Mouse (Mus musculus) cerebellum, adult 2 months (tissue): ENCODE measurements around the gene Ncapd2.

ENCODE experiments used
- CTCF ChIP-seq: fragments of 200-500 bp; IDR thresholded peaks from 2 replicates; pipeline ENCODE4 v1.5.1; 2011; ENCODE audit warnings: low read depth, mild to moderate bottlenecking, control low read depth, low read length, moderate library complexity, borderline replicate concordance; ENCODE audit not compliant: insufficient read depth
- POLR2A ChIP-seq: fragments of 200-500 bp; IDR thresholded peaks from 2 replicates; pipeline ENCODE4 v1.6.1; 2011; ENCODE audit warnings: low read length, control low read depth, borderline replicate concordance; ENCODE audit not compliant: insufficient read depth

DNA sequence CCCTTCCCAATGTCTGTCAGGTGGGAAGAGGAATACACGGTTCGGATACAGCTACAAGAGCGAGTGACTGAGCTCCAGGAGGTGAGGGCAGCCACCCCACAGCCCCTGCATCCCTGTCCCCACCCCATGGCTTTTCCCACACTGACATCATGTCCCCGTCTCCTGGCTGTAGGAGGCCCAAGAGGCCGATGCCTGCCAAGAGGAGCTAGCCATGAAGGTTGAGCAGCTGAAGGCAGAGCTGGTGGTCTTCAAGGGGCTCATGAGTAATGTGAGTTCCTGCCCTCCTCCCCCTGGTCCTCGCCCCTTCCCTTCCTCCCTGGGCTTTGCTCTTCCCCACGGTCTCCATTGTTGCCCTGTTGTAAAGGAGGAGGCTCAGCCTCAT is 41.9 kb downstream of the Ncapd2 start:
- TF ChIP-seq CTCF (no peak), POLR2A (no peak)
